Mouse (Mus musculus) layer of hippocampus, adult 2 months (tissue): ENCODE data around the gene Cfl2. TPM values are rescaled to one million over a fixed set of nuclear protein-coding genes. Genes with fewer than 3 reads are reported as not detected.
"Not testable (repeated sequence)": the region's sequence is repeated elsewhere in the genome, so short reads cannot be mapped to it uniquely, and the experiment has no call there.

Experiments used
- DNase-seq, 2 experiments: peaks; one replicate each; pipeline ENCODE4 v3.0.0; 2022; ENCODE audit warnings: low spot score in 2 of 2
- H3K27ac ChIP-seq: fragments of 200-600 bp; 2 replicates; pipeline ENCODE4 v1.8.1; 2022
- H3K4me3 ChIP-seq: fragments of 200-600 bp; 2 replicates; pipeline ENCODE4 v1.8.1; 2022; ENCODE audit warnings: mild to moderate bottlenecking
- CTCF ChIP-seq: fragments of 200-600 bp; conservative IDR thresholded peaks from 2 replicates; pipeline ENCODE4 v1.8.1; 2022; ENCODE audit warnings: antibody characterized with exemption, mild to moderate bottlenecking, moderate library complexity
- total RNA-seq, 2 experiments: library from RNA; stranded (reverse); gene quantifications; 2 replicates each; pipeline ENCODE4 v1.2.3; 2021

The Cfl2 gene
- total RNA-seq, 2 experiments from 2014 or later = 88.3 to 92.3 TPM

DNA sequence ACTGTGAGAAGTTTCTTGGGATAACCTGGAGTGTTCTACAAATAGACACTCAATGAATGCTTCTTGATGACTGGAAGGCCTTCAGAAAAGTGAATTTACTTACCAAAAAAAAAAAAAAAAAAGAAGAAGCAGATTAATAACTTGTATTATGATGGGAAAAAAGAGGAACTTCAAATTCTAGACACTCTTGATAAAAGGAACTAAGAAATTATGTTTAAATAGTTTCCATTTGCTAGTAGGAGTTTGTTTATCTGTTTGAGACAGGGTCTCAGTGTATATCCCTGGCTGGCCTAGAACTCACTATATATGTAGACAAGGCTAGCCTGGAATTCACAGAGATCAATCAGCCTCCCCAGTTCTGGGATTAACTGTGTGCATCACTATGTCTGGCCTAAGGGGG is 18.3 kb downstream of the Cfl2 start:
- no peak overlapping the region for H3K4me3 ChIP-seq
- DNase-seq = no peak
- TF ChIP-seq CTCF = no peak

DNA sequence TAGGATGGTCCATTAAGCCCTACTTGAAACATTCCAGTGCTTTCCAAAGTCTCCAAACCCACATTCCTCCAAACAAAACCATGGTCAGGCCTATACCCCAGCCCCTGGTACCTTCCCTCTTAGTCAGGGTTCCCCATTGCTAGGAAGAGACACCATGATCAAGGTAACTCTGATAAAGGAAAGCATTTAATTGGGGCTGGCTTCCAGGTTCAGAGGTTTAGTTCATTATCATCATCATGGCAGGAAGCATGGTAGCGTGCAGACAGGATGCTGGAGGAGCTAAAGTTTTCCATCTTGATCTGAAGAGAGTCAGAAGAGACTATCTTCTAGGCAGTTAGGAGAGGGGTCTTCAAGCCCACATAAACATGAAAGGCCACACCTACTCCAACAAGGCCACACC is 21.1 kb downstream of the Cfl2 start:
- no peak for TF ChIP-seq CTCF
- no peak overlapping the region for H3K27ac ChIP-seq
- no peak overlapping the region for H3K4me3 ChIP-seq
- DNase-seq = no peak

More for the DNA sequence above, 18.3 kb downstream of the Cfl2 start:
- no peak overlapping the region for H3K27ac ChIP-seq

DNA sequence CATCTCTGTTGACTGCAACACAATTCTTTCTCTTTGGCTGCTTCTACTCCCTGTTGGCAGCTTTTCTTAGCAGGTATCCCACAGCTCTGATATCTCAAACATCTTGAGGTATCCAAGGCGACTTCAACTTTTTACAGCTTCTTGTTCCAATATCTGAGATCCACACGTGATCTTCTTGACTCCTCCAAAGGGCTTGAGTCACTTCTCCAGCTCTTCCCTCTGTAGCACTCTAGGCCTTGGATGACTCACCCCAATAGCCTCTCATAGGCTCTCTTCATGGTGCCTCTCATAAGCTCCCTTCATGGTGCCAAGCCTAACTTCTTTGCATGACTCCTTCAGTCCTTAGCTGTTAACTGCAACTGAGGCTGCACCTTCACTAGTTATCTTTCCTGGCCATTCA is 22.9 kb downstream of the Cfl2 start:
- H3K27ac ChIP-seq = no peak overlapping the region

DNA sequence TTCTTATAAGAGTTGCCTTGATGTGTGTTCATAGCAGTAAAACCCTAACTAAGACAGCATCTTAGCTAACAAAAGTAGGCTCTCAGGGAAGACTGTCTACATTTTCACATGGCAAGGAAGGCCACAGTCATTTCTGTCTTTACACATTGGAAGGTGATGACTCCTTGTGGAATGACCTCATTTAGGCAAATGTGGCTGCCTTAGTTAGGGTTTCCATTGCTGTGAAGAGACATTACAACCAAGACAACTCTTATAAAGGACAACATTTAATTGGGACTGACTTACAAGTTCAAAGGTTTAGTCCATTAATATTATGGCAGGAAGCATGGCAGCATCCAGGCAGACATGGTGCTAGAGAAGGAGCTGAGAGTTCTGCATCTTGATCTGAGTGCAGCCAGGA is 23.7 kb downstream of the Cfl2 start:
- Histone ChIP-seq H3K4me3 (no peak overlapping the region), H3K27ac (no peak overlapping the region)
- DNase-seq = no peak
- no peak for TF ChIP-seq CTCF

More for the DNA sequence above, 22.9 kb downstream of the Cfl2 start:
- no peak for TF ChIP-seq CTCF
- H3K4me3 ChIP-seq = no peak overlapping the region
- no peak for DNase-seq

DNA sequence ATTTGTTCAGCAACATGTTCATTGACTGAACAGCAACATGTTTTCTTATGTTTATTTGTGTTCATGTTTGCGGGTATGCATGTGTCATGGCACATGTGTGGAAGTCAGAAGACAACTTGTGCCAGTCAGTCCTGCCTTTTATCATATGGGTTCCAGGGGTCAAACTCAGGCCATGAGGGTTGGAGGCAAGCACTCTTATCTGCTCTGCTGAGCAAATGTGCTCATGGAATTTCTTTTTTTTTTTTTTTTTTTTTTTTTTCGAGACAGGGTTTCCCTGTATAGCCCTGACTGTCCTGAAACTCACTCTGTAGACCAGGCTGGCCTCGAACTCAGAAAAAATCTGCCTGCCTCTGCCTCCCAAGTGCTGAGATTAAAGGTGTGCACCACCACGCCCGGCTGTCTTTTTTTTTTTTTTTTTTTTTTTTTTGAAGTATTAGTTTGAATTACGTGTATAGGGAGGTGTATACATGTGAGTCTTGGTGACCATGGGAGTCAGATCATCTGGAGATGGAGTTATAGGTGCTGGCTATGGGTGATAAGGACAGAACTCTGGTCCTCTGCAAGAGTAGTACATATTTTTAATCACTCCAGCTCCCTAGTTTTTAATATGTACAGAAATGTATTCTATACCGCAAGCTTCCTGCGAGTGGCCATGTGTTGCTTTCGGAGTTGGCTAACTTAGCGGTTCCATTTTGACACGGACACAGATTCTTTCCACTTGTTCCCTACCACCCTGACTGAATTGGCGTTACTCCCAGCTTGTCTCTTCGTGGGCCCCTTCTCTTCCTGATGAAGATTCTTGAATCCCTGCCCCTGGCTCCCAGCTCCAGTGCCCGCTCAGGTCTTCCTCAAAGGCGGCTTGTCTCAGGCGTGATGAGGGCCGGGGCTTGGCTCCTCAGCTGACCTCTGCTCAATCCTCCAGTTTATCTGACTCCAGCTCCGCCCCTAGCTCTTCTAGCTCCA is 26.8 kb downstream of the Cfl2 start:
- TF ChIP-seq CTCF = no peak
- H3K4me3 ChIP-seq = no peak overlapping the region; the same call in 1 of the 2 replicates
- peak overlapping the region; percentile 54 for H3K27ac ChIP-seq
- no peak for DNase-seq

DNA sequence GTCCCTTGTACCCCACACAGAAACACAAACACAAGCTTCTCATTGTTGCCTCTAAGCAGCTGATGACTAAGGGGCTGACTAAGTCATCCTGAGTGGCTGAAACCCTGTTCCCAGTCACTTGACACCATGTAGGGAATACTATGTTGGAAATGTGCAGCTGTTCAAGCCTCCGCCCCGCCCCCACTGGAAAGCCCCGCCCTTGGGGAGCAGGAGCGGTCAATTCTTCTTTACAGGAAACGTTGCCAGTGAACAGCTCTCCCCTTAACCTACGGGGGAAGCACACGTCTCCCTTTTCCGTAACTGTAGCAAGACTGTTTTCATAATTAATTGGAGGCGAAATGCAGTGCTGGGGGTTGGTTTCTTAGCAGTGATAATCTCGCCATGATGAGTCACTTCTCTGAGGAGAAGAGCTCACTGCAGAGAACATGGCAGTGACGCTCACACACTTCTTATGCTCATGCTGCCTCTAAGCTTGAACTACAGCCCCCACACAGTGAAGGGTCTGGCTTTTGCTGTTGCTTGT is 27.7 kb downstream of the Cfl2 start:
- no peak for TF ChIP-seq CTCF
- peak overlapping the region; percentile 45 for H3K4me3 ChIP-seq
- DNase-seq = peak; percentile 63 to 73
- H3K27ac ChIP-seq = peak overlapping the region; percentile 54

DNA sequence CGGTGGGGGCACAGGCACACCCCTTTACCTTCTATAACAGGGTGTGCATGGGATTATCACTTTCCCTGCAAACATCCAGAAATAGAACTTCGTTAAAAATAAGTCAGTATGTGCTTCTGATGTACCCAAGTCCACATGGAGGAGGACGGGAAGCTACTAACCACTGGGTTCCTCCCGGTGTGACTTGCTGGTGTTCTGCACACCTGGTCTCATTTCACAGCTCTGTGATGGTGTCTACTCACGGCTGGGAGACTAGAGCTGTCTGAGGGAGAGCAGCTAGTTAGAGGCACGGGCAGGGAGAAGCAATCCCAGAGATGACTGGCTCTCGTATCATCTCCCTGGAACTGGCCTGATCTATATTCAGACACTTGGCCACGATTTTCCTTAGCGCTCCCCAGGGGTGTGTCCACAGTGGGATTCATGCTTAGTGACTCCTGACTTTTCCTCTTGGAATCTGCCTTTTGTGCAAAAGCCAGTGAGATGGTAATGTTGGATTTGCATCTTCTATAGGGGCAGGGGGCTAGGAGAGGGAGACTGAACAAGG is 28.7 kb downstream of the Cfl2 start:
- no peak for TF ChIP-seq CTCF

DNA sequence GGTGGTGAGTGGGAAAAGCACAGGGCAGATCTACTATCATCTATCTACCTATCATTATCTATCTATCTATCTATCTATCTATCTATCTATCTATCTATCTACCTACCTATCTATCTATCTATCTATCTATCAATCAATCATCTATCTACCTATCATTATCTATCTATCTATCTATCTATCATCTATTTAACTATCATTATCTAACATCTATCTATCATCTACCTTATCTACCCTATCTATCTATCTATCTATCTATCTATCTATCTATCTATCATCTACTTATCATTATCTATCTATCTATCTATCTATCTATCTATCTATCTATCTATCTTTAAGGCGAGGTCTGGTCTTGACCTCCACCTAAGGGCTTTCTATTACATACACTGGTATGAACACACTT is 30.8 kb downstream of the Cfl2 start:
- H3K4me3 ChIP-seq, H3K27ac ChIP-seq, DNase-seq: not testable (repeated sequence)

More for the DNA sequence above, 28.7 kb downstream of the Cfl2 start:
- Histone ChIP-seq H3K27ac (peak overlapping the region; percentile 54), H3K4me3 (no peak overlapping the region)
- DNase-seq = no peak

DNA sequence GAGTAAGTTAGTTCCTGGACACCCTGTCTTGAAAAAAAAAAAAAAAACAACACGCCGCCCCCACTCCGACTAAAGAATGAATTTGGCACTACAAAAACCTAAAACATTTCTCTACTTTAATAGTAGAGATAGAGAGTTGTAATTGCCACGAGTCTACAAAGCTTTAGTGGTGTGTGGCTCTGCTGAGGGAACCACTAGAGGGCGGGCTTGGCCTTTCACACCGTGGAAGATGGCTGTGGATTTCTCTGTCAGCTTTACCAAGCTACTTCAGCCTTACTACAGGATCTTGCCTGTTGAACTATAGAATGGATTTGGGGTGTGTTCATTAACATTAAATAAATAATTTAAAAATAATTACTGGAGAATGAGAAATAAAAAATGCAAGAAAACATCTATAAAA is 32.1 kb downstream of the Cfl2 start:
- DNase-seq = peak; percentile 80 to 88
- TF ChIP-seq CTCF = peak; percentile 95
- Histone ChIP-seq H3K27ac (no peak overlapping the region), H3K4me3 (no peak overlapping the region)

DNA sequence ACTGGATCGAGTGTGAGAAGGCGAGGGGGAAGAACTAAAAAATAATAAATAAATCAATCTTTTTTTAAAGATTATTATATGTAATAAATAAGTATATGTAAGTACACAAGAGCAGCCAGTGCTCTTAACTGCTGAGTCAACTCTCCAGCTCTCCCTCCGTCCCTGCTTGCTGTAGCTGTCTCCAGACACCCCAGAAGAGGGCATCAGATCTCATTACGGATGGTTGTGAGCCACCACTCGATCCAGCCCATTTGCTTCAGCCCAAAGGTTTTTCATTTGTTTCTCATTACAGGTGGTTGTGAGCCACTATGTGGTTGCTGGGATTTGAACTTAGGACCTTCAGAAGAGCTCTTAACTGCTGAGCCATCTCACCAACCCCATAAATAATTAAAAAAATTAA is 32.8 kb downstream of the Cfl2 start:
- TF ChIP-seq CTCF = no peak
- Histone ChIP-seq H3K27ac (no peak overlapping the region), H3K4me3 (no peak overlapping the region)
- DNase-seq = no peak

DNA sequence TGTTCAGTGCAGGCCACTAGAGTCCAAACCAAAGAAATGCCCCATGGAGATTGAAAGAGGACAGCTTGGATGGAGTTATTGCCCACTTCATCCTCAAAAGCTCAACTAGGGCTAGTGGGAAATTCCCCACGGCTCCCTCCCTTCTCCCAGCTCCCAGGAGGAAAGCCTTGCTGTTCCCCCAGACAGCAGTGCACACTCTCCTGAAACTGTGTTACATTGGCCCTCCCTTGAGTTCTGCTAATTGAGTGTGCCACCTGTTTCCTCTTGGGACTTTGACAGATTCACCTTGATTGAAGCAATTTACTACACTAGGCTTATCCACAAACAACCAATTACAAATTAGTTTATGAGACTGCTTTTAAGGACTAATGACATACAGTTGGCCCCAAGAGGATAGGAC is 34.6 kb downstream of the Cfl2 start:
- Histone ChIP-seq H3K27ac (no peak overlapping the region), H3K4me3 (no peak overlapping the region)
- no peak for TF ChIP-seq CTCF
- no peak for DNase-seq

DNA sequence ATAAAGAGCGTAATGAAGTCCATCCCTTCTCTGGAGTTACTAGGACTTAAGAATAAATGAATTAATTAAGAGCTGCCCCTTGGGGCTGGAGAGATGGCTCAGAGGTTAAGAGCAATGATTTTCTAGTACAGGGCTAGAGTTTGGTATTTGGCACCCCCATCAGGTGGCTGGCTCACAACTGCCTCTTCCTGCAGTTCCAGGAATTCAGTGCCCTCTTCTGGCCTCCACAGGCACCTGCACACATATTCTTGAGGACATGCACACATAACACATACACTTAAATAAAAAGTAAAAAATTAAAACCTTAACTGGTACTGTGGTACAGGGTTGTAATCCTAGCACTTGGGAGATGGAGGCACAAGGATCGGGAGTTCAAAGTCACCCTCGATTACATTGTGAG is 37.5 kb downstream of the Cfl2 start:
- no peak overlapping the region for H3K27ac ChIP-seq
- no peak overlapping the region for H3K4me3 ChIP-seq
- DNase-seq = no peak
- peak; percentile 36 for TF ChIP-seq CTCF

DNA sequence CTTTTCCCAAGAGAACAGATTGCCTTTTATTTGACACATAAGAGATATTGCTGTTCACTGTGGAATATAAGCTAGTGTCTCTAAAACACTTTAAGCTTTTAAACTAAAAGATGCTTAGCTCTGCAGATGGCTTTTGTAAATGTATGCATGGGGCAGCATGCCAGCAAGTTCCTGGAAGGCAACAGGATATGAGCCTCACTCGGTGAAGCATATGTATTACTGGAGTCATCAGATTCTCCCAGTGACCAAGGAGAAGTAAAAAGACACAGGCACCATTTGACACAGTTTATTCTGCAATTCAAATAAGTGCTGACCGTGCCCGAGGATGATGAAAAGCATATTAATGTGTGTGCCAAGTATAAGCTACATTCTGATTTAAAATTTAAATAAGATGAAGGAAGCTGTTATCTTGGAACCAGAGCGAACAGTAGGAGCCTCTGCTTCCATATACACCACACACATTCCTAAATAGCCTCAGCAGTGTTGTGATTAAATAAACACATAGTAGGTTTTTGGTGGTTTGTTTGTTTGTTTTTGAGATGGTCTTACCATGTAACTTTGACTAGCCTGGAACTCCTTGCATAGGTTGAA is 39.7 kb downstream of the Cfl2 start:
- Histone ChIP-seq H3K27ac (no peak overlapping the region), H3K4me3 (no peak overlapping the region)
- TF ChIP-seq CTCF = no peak
- DNase-seq = peak; percentile 57 to 70
